Mouse (Mus musculus) frontal cortex, postnatal 25 days (tissue): Measurements from ENCODE around the gene Gatad2a.

Experiments
- DNase-seq, 2 experiments: peaks; one replicate each; pipeline ENCODE4 v3.0.0; 2022; ENCODE audit warnings: low spot score in 2 of 2

Gene Gatad2a

DNA sequence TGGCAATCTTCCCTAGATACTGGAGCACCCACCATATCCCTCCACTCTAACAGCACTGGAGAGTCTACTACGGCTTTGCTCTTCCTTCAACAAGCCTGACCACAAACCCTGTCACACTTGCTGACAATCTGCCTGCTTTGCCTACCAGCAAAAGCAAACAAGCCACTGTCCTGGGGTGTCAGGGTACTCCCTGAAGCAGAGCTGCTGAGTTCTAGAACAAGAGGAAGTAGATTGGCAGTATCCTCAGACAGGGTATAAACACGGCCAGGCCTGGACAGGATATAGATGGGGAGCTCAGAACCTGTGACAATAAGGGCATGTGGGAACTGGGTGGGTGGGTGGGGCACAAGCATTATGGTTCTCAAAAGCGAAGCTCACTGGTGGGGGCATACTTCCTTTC is 58.7 kb downstream of the Gatad2a start:
- no peak for DNase-seq

DNA sequence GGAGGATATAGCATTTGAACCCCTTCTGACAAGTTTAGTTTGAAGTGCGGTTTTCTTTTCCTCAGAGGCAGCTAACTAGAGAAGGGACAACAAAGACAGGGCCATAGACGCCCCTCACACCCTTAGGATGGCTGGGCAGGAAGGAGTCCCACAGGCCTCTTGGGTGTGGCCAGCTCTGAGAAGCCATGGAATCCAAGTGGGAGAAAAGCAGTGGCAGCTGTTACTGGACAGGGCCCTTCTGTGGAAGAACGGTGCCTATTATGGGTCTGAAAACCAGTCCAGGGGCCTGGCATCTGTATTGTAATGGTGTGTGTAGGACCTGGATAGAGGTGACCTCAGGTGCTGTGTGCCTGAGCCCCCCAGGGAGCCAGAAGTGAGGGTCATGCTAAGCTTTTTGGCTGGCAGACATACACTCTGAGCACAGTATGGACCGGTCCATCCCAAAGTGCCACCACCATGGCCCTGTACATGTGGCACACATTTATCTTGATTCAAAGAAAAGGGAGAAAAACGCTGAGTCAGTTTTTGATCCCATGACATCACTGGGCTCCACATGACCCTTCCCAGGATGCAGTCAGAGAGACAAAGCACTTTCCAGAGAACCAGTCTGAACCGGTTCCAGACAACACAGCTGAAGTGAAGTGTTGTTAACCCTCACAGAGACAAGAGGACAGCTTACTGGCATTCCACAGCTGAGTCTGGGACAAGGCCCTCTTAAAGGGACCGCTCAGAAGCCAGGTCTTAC is 60.0 kb downstream of the Gatad2a start:
- DNase-seq: no peak

DNA sequence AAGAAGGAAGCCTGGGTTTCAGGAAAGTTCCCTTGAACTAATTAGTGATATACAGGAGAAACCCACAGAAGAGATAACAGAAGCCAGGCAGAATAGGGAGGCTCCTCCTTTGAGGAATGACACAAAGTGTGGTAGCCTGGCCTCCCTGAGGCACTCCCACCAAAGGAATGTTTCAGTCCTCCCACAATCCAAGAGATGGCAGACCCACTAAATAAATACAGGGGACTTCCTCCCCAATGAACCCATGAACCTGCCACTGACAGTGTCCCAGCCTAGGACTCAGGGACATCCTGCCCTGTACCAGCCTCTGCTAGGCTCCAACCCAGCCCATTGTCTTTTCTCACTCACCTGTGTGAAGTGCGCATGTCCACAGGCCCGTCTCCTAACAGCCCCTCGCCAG is 60.8 kb downstream of the Gatad2a start:
- DNase-seq: no peak

DNA sequence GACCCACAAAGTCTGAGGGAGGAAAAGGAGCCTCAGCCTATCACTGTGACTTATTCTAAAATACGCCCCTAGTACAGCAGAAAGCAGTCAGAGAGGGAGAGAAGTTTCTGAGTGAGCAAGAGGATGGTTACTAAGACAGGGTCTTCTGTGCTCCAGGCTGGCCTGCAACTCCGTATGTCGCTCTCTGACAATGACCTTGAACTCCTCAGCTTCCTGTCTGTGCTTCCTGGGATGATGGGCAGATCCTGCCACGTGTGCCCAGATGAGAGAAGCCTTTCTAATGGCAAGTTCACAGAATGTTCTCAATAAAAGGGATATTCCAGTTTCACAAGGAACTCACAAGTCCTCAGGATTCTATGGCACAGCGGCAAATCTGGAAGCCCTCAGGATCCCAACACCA is 61.6 kb downstream of the Gatad2a start:
- no peak for DNase-seq

DNA sequence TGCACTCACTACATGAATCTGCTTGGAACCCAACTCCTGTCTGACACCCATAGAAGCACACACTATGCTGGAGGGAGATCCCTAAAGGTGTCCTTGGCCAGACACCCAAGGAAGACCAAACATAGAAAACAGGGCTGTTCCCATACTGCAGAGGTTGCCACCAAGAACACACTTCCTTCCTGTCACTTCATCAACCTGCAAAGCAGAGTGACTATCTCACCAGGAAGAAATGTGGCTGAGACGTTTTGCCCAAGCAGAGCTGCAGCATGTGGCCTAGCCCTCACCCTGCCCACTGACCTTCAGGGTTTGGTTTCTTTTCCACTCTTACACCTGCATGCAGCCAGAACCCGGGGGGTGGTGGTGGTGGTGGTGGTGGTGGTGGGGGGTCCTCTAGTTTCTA is 62.4 kb downstream of the Gatad2a start:
- no peak for DNase-seq

DNA sequence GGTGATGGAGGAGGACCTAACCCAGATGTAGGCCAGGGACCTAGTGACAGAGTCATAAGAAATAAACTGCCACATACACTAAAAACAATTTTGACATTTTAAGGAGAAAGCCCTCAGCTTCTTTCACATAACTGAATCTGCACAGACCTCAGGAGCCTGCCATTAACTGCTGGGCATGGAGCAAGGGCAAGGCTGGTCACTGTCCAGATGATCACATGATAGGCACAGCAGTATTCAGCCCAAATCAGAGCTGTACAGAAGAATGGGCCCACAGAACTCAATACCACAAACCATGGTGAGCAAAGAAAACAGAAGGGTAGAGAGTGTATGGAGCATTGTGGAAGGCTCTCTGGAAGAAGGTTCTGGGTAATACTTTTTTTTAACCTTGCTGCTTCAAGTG is 69.3 kb downstream of the Gatad2a start:
- no peak for DNase-seq

DNA sequence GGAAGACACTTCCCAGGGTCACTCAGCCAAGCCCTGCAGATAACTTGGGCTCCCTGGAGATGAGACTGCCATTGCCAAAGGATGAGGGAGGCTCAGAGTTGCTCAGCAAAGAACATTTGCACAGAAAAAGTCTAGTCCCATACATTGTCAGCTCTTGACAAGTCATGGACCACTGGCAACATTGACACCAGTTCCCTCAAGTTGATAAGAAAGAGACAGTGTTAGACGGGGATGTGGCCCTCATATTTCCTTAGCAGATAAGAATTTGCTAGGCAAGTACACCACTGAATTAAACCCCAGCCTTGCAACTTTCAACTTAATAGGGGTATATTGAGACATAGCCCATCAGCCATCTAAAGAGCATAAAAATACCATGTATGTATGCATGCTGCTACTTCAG is 72.2 kb downstream of the Gatad2a start:
- DNase-seq: no peak

DNA sequence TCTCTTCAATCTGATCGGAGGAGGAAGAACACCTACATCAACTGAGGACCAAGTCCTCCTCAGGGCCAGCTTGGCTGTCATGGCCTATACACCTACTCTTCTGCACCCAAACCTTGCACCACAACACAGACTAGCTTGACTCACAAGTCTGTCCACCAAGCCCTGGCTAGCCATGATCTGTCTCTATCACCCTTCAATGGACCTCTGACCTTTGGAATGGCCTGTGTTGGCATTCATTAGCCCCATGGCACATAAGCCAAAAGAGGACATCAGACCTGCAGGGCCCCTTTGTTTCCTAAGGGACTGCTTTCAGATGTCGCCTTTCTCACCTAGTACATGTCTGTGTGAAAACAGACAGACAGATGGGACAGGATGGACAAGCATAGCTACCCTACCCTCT is 75.0 kb downstream of the Gatad2a start:
- no peak for DNase-seq

DNA sequence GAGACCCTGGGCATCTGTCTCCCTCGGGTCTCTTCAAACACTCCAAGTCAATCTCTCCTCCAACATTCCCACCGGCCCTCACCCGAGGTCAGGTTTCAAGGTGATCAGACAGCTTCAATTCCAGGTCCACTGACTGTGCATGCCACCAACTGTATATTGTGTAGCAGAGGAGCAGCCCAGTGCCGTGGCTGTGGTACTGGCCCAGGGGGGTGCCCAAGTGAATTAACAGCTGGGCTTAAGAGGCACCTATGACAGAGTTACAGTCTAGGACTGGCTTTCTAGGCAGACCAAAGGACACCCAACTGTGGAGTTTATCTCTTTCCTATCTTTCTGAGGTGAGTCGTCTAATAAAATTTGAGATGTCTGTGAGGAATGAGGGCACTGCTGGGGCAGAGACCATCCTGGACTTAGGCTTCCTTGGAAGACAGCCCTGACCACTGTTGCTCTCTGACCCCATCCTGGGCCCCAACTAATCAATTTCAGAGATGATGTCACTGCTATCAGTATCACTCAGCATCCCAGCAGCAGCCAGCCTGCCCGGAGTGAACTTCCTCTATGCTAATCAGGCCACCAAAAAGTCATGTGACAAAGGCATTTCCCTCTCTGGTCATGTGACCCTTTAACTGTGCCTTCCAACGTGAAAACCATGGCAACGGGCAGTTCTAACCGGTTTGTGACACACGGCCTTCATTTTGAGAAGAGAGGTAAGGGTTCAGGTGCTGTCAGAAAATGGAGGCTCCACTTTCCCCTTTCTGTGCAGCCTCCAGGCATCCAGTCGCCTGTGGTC is 76.1 kb downstream of the Gatad2a start:
- DNase-seq: no peak

DNA sequence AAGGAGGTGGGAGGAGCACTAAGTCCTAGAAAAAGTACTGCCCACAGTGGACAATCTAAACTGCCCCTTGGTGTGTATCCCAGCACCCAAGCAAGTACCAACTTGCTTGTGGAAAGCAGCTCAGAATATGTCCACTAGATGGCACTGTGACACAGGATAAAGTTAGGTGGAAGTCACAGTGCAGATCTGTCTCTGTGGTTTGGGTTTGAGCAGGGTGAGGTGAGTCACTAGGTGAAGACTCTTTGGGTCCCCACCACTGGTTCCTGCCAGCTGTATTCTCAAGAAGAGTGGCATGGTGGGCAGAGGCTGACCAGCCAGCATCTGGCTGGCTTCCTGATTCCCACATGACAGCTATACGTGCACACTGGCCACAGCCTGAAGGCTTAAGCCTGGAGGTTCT is 77.2 kb downstream of the Gatad2a start:
- DNase-seq: peak; percentile 44 to 77

DNA sequence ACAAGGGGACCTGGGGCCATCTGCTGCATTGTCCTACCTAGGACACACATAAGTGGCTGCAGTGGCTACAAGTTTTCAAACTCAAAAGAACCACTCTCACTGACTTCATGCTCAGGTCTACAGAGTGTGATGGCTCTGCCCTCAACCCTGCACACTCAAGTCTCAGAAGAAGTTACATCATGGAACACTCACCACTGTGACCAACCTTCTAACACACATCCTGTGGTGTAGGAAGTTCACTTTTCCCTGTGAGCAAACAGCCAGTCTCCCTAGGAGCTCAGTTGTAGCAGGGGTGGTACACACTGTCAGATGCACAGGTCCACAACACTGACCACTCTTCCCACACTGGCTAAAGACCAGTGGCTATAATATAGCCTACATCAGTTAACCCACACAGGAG is 77.7 kb downstream of the Gatad2a start:
- DNase-seq: no peak

DNA sequence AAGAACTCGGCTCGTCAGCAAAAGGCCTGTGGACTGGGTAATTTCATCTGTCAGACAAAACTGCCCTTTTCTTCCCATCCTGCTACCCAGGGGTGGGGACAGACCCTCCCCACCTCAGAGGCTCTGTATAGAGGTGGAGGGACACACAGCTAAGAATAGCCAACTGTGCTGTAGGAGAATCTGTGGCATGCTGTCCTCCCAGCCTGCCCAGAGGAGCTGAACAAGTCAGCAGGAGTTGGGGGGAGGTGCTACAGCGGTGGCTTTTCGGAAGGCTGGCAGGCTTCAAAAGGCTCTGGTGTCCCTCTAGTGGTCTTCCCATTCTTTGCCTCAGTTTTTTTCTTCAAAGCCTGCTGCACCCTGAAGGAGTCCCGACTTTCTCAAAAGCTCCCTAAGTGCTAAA is 80.4 kb downstream of the Gatad2a start:
- DNase-seq: no peak

DNA sequence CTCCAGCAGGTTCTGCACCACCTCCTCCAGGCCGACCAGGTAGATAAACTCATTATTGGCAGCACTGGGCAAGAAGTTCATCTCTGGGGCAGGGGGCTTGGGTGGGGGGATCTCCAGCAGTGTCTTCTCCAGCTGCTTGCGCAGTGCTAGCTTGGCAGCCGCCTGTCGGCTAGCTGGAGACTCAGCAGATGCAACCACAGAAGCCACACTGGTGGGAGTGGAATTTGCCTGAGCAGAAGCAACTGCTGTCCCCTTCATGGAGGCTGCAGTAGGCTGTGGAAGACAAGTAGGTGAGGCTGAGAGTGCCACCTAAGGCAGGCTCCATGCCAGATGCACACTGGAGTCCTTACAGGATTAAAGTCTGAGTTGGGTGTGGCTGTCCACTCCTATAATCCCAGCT is 81.7 kb downstream of the Gatad2a start:
- no peak for DNase-seq

DNA sequence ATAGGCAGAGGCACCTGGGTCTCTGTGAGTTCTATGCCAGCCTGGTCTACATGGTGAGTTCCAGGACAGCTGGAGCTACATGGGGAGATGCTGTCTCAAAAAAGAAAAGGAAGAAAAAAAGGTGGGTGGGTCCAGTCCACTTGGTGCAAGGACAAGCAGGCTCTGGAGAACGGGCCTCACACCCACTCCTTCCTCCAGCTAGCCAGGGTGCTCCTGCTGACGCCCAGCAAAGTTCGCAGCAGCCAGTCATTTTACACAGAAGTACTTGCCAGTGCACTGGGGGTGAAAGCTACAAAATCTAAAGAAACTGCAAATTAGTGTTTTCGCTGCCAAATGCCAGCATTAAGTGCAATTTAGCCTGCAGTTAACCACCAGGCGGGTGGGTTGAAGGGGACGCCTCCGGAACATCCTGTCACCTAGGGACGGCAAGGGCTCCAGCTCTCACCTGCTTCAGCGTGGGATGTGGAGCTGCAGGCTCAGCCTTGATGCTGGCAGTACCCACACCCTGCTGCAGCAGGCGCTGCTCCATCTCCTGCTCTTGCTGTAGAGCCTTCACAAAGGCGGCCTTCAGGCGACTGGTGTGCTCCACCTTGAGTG is 83.6 kb downstream of the Gatad2a start:
- no peak for DNase-seq

DNA sequence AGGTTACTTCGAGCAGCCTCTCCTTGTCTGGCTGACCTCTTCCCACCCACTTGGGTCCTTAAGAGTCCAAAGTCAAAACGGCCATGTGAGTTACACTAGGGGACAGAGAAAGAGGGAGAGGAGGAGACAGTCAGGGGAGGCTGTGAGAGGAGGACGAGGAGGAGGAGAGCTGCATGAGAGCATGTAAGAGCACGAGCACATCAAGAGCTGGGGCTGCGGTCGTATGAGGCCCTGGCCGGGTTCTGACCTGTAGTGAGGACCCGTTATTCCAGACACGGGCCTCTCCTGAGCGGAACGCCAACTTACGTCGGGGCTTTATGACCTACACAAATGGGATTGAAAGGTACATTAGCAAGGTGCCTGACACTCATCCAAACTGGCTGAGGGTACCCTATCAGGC is 84.3 kb downstream of the Gatad2a start:
- DNase-seq: no peak

DNA sequence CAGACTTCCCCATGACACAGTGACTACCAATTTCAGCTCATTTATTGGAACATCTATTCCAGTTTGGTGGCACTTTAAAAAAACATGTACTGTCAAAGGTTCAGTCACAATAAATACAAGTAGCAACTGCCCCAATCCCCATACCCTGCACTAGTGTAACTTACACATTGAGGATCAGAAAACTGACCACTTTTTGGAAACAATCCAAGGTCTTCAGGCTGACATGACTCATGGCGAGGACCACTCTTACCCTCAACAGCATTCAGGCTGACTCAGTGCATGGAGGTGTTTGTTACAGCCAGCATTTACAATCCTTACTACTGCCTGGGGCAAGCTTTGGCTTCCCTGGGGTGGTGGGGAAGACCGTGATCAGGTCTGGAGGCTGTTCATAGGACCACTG is 89.1 kb downstream of the Gatad2a start:
- DNase-seq: no peak

DNA sequence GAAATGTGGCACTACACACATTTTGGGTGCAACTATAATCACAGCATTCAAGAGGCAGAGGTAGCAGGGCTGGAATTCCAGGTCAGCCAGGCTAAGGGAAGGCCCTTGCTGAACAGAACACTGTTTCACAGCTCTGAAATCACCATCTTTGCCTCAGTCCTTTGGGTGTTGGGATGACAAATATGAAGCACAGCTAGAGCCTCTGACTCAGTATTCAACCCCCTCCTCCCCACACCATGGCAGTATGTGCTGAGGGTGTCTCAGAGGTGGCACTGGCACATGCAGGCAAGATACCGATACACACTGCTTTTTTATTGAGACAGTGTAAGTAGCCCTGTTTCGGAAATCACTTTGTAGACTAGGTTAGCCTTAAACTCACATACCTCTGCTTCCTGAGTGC is 89.9 kb downstream of the Gatad2a start:
- no peak for DNase-seq

DNA sequence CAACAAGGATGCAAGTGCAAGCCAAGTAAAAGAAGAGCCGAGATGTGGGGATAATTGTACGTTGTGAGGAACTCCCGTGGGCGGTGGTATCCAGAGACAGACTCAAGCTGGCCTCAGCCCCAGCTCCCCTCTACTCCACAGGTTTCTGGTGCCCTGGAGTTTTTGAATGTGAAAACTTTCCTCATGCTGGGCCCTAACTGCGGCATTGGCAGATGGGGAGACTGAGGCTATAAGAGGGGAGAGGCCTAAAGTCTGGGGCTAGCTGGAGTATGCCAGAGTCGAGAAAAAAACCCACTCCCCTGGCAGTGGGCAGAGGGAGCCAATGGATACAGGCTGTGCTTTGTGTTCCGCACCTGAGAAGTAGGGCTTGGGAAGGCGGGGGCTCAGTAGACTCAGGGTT is 92.1 kb downstream of the Gatad2a start:
- DNase-seq: no peak

DNA sequence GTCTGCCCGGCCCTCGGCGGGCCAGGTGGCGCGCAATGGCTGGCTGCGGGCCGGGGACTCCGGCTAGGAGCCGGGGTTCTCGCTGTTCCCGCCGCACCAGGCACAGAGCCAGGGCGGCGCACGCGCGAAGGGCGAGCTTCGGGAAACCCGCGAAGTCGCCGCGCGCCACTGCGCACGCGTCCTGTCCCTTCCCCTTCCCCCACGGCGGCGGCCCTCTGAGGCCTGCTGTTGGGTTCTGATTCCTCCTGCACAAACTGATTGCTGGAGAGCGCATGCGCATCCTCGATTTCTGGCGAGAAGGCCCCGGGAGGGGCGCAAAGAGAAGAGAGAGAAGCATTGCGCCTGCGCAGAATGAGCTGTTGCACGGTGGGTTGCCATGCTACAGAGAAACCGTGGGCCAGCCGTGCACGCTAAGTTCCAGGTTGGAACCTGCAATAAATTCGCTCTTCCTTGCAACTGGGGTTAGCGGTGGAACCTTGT is 93.1 kb downstream of the Gatad2a start:
- DNase-seq: peak; percentile 95 to 99

DNA sequence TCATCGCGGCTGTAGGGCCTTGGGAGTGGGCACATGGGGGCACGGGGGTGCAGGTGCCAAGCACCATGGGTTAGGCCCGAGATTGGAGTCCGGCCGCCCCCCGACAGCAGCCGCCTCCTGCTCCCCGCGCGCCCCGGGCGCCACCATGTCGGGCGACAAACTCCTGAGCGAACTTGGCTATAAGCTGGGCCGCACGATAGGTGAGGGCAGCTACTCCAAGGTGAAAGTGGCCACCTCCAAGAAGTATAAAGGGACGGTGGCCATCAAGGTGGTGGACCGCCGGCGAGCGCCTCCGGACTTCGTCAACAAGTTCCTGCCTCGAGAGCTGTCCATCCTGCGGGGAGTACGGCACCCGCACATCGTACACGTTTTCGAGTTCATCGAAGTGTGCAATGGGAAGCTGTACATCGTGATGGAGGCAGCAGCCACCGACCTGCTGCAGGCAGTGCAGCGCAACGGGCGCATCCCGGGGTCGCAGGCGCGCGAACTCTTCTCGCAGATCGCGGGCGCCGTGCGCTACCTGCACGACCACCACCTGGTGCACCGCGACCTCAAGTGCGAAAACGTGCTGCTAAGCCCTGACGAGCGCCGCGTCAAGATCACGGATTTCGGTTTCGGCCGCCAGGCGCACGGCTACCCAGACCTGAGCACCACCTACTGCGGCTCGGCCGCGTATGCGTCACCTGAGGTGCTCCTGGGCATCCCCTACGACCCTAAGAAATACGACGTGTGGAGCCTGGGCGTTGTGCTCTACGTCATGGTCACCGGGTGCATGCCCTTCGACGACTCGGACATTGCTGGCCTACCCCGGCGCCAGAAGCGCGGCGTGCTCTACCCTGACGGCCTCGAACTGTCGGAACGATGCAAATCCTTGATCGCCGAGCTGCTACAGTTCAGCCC is 93.8 kb downstream of the Gatad2a start, which contains the start of the genes Tssk6, Ndufa13 and Yjefn3:
TSS of gene Tssk6 (plus strand) at position 22 of the 900 bp plus-strand sequence.
TSS of gene Ndufa13 (minus strand) at position 396 of the 900 bp plus-strand sequence.
TSS of gene Yjefn3 (minus strand) at position 550 of the 900 bp plus-strand sequence.
- DNase-seq: no peak

DNA sequence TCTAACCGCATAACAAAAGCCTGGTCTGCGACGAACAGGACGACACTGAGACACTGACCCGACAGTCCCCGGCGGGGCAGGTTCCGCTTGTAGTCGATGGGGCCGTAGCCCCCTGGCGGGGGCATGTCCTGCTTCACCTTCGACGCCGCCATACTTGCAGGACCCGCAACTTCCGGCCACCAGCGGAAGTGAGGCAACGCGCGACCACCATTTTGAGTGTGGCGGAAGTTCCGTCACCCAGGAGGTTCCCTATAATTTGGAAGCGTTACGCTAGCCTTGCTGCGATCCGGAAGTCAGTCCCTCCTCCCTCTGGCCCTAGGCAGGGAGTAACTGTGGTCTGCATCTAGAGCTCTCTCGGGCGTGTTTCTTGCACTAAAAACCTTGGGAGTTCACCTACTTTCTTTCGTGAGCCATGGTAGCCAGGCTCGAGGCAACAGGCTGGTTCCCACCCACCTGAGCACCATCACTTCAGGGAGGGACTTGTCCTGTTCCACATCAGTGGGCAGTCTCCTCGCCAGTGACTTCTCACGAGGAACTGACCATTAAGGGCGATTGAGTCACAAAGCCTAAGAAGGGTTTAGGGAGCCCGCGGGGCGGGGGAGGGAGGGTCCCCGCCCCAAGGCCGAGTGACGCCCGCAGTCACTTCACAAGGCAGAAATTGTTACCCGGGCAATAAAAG is 94.6 kb downstream of the Gatad2a start:
- DNase-seq: peak; percentile 95 to 97
